Mouse (Mus musculus) 3T3-L1 (cell line): ENCODE measurements around the gene Sirpa.

Experiments used
- DNase-seq: peaks from one replicate; pipeline ENCODE4 v3.0.0-alpha.2; 2015; ENCODE audit warnings: low read depth, low spot score

Sirpa gene

GRCm38 (mm10) chr2:129633077-129633732 lies 40.6 kb downstream of the Sirpa start:
- DNase-seq, result peak; percentile 95

- DNase-seq, result peak; percentile 53
Measured at GRCm38 (mm10) chr2:129633982-129634381, 41.3 kb downstream of the Sirpa start.

- DNase-seq, result no peak
Measured at GRCm38 (mm10) chr2:129652616-129653015, 60.0 kb downstream of the Sirpa start.

GRCm38 (mm10) chr2:129653632-129654031 lies 61.0 kb downstream of the Sirpa start:
- DNase-seq, result no peak

GRCm38 (mm10) chr2:129654233-129654950 lies 61.8 kb downstream of the Sirpa start:
- DNase-seq, result no peak

GRCm38 (mm10) chr2:129655033-129655432 lies 62.4 kb downstream of the Sirpa start:
- no peak for DNase-seq

GRCm38 (mm10) chr2:129658796-129659195 lies 66.2 kb downstream of the Sirpa start:
- no peak for DNase-seq

- DNase-seq, result peak; percentile 6
Measured at GRCm38 (mm10) chr2:129660020-129660419, 67.4 kb downstream of the Sirpa start.

- no peak for DNase-seq
Measured at GRCm38 (mm10) chr2:129662484-129662883, 69.8 kb downstream of the Sirpa start.

- DNase-seq, result no peak
Measured at GRCm38 (mm10) chr2:129671911-129672310, 79.3 kb downstream of the Sirpa start.

GRCm38 (mm10) chr2:129674935-129675634 lies 82.5 kb downstream of the Sirpa start:
- DNase-seq, result peak; percentile 88

- no peak for DNase-seq
Measured at GRCm38 (mm10) chr2:129677664-129678063, 85.0 kb downstream of the Sirpa start.

GRCm38 (mm10) chr2:129679066-129679465 lies 86.4 kb downstream of the Sirpa start:
- no peak for DNase-seq

- DNase-seq, result no peak
Measured at GRCm38 (mm10) chr2:129680236-129680635, 87.6 kb downstream of the Sirpa start.
